Mouse (Mus musculus) heart, embryonic 11.5 days (tissue): ENCODE data around the gene Crlf3. TPM values are rescaled to one million over a fixed set of nuclear protein-coding genes. Genes with fewer than 3 reads are reported as not detected.

Experiments
- ATAC-seq: fragments of 200-750 bp; cut with Nextera tagmentation; replicated peaks from 2 replicates; pipeline ENCODE4 v1.8.0; 2017; ENCODE audit warnings: moderate library complexity; ENCODE audit not compliant: insufficient number of reproducible peaks, low FRiP score, low TSS enrichment
- H3K27ac ChIP-seq: fragments of 300-500 bp; sonication (generic); 2 replicates; pipeline ENCODE4 v1.5.1; 2014; ENCODE audit warnings: mild to moderate bottlenecking, low read depth, low read length
- H3K27me3 ChIP-seq: fragments of 300-500 bp; sonication (generic); 2 replicates; pipeline ENCODE4 v1.6.1; 2014; ENCODE audit warnings: mild to moderate bottlenecking, low read length, mixed read lengths; ENCODE audit not compliant: control insufficient read depth, insufficient read depth
- H3K36me3 ChIP-seq: fragments of 300-500 bp; sonication (generic); 2 replicates; pipeline ENCODE4 v1.6.1; 2014; ENCODE audit warnings: mild to moderate bottlenecking, low read length, moderate library complexity, mixed read lengths; ENCODE audit not compliant: control insufficient read depth, insufficient read depth
- H3K4me1 ChIP-seq: fragments of 300-500 bp; sonication (generic); 2 replicates; pipeline ENCODE4 v1.6.1; 2014; ENCODE audit warnings: low read length; ENCODE audit not compliant: control insufficient read depth, insufficient read depth
- H3K4me2 ChIP-seq: fragments of 300-500 bp; sonication (generic); 2 replicates; pipeline ENCODE4 v1.6.1; 2014; ENCODE audit warnings: mild to moderate bottlenecking, moderate library complexity
- H3K4me3 ChIP-seq: fragments of 300-500 bp; sonication (generic); 2 replicates; pipeline ENCODE4 v1.5.1; 2014; ENCODE audit warnings: low read depth, low read length
- H3K9ac ChIP-seq: fragments of 300-500 bp; sonication (generic); 2 replicates; pipeline ENCODE4 v1.6.1; 2014; ENCODE audit warnings: mild to moderate bottlenecking, low read depth, low read length, moderate library complexity
- H3K9me3 ChIP-seq: fragments of 300-500 bp; sonication (generic); replicated peaks from 2 replicates; pipeline ENCODE4 v1.6.1; 2016; ENCODE audit warnings: low read length; ENCODE audit not compliant: control insufficient read depth
- WGBS: fragments of 180-500 bp; shearing (Covaris S2); extraction: QIAGEN DNeasy Blood & Tissue Kit; methylation state at CpG from one replicate; pipeline ENCODE4 v1.1.7; 2014; ENCODE audit not compliant: insufficient replicate concordance; 5-methylcytosine and 5-hydroxymethylcytosine counted together
- polyA plus RNA-seq: library from polyadenylated mRNA; unstranded; fragments of >200 nt; fragmentation: Nextera tagmentation; extraction: Ambion mirVana; gene quantifications from 2 replicates; pipeline ENCODE4 v1.2.1, GENCODE M21; 2014

Gene Crlf3
- polyA plus RNA-seq, 1 experiment from 2014 or later, result 41.3 TPM

DNA sequence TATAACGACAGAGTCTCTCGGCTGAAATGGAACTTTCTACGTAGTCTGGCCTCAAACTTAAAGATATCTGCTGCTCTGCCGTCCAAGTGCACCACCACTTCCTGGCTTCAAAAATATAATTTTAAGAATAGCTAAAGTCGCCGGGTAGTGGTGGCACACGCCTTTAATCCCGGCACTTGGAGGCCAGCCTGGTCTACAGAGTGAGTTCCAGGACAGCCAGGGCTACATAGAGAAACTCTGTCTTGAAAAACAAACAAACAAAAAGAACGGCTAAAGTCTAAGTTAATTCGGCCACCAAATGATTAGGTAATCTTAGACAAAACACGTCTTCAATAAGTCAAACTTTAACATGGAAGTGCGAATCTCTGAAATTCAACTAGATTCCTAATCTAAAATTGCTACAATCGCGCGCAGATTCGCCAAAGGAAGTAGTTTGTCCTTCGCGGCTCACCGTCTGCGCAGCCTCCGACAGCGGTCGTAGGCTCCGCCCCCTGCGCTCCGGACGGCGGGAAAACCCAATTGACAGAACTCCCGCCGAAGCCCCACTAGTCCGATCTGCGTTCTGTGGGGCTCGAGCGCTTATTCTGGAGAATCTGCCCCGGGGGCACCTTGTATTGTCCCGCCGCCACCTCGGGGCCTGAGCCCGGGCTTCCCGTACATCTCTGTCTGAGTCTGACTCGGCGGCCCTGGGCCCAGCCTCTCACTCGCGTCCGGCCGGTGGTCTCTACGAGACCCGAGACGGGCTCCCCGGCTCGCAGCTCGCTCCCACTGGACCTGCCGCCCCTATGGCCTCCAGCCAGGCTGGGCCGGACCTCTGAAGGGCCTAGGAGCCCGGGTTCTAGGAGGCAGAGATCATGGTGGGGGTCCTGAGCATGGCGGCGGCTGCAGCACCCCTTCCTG lies 8.4 kb upstream of the Crlf3 start, which contains the start of gene Atad5:
Gene Atad5 (plus strand): TSS at position 484 of the 900 bp plus-strand sequence.
- Histone ChIP-seq H3K27me3 (no peaks in the 10 kb centered on the region), H3K4me3 (peak within 1 kb of the TSS; percentile 100), H3K36me3 (no peaks in the 10 kb centered on the region), H3K27ac (peak within 1 kb of the TSS; percentile 75), H3K9ac (peak within 1 kb of the TSS; percentile 97), H3K4me1 (no peaks in the 10 kb centered on the region; the same call in 1 of the 2 replicates), H3K9me3 (no peaks in the 10 kb centered on the region), H3K4me2 (peak within 1 kb of the TSS; percentile 66)
- ATAC-seq, result peak; percentile 72; the same call in 1 of the 2 replicates
- WGBS, result 4% methylated on average over 57 of the region's 57 CpGs

DNA sequence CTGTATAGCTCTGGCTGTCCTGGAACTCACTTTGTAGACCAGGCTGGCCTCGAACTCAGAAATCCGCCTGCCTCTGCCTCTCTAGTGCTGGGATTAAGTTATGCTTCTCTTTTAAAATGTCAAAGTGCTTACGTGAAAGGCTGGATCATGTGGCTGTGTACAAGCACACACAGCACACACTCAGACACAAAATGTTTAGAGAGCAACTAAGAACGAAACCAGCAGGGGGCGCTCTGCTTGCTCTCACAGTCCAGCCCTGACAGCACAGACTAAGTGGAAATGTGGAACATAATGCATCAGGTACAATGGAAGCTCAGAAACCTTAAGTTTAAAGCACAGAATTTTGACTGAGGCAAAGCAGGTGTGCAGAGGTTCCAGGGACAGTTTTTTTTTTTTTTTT lies 6.1 kb upstream of the Crlf3 start:
- no peak overlapping the region for H3K4me2 ChIP-seq
- no peak for ATAC-seq

DNA sequence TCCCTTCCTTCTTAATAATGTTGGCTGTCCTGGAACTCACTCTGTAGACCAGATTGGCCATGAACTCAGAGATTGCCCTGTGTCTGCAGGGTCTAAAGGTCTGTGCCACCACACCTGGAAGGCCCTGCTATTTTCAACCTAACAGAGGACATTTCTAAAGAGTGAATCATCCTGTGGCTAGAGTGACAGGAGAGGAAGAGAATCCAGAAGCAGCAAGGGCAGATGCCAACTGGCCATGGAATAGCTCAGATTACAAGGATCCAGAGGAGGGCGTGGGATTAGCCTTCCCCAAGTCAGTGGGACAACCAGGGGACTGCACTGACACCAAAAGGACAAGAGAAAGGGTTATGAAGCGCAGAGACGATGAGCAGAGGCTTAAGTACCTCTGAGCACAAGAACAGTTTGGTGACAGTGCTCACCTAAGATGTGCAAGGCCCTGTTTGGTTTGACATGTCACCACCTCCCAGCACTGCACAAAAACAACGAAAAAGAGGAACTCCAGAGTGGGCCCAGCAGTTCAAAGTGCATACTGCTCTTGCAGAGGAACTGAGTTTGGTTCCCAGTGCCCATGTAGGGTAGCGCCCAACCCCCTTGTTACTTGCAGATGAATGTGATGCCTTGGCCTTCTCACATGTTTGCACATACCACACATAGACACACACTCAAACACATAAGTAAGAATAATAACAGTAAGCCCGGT lies 4.7 kb upstream of the Crlf3 start:
- Histone ChIP-seq H3K27ac (no peak overlapping the region), H3K9ac (no peak overlapping the region), H3K4me1 (peaks cover 7% of the 10 kb centered on the region; the same call in 1 of the 2 replicates), H3K9me3 (0 out of 2 replicates have a peak, but pooled peaks cover 3% of the 10 kb centered on the region), H3K36me3 (no peaks in the 10 kb centered on the region), H3K4me2 (no peak overlapping the region), H3K27me3 (no peaks in the 10 kb centered on the region), H3K4me3 (no peak overlapping the region)
- WGBS, result 60% methylated on average over 6 of the region's 6 CpGs
- no peak for ATAC-seq

More for the DNA sequence above, 6.1 kb upstream of the Crlf3 start:
- Histone ChIP-seq H3K36me3 (no peaks in the 10 kb centered on the region), H3K4me3 (no peak overlapping the region), H3K27ac (no peak overlapping the region), H3K4me1 (no peaks in the 10 kb centered on the region; the same call in 1 of the 2 replicates), H3K27me3 (no peaks in the 10 kb centered on the region), H3K9ac (no peak overlapping the region), H3K9me3 (0 out of 2 replicates have a peak, but pooled peaks cover 3% of the 10 kb centered on the region)
- 9% methylated on average over 5 of the region's 5 CpGs for WGBS

DNA sequence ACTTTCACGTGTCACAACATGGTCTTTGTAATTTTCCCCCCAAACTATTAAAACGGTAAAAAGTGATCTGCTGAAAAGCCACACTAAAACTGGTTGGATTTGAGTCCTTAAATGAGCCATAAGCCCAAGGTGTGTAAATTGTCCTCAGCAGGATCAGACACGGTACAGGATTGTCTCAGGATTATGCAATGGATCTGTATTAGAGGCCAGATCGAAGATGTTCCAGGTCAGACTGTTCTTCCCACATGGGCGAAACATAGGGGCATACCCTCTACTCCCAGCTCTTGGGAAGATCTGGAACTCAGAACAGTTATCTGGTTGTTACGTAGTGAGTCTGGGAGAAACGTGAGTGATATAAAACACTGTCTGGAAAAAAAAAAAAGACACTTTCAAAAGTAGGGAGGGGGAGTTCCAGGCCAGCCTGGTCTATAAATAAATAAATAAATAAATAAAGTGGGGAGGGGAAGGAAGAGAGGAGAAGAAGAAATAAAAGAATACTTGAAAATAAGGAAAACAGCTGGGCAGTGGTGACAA lies 1.1 kb upstream of the Crlf3 start:
- H3K4me2 ChIP-seq, result peak overlapping the region; percentile 75
- H3K27ac ChIP-seq, result peak overlapping the region; percentile 100
- peak overlapping the region; percentile 95; the same call in 1 of the 2 replicates for H3K4me3 ChIP-seq
- peaks cover 7% of the 10 kb centered on the region; the same call in 1 of the 2 replicates for H3K4me1 ChIP-seq
- WGBS, result 62% methylated on average over 7 of the region's 7 CpGs
- 0 out of 2 replicates have a peak, but pooled peaks cover 3% of the 10 kb centered on the region for H3K9me3 ChIP-seq
- no peaks in the 10 kb centered on the region for H3K27me3 ChIP-seq
- no peak for ATAC-seq
- no peaks in the 10 kb centered on the region for H3K36me3 ChIP-seq
- peak overlapping the region; percentile 30 for H3K9ac ChIP-seq

DNA sequence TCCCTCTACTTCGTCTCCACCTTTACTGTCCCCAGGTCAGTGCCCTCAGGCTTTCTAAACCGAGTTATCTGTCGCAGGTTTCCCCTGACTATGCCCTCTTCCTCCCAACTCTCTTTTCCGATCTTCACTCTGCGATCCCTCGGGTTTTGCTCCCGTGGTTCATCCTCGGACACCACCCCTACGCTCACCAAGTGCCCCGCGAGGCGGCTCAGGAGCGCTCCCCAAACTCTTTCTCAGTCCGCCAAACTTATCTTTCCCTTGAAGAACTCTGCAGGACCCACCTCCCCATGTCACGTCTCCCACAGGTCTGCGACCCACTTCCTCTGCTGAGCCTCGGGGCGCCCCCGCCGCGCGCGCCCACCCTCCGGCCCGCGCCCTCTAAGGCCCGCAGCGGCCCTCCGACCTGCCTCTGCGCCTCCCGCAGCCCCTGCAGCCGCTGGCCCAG lies 388 bp downstream of the Crlf3 start:
- Histone ChIP-seq H3K4me1 (peaks cover 7% of the 10 kb centered on the region; the same call in 1 of the 2 replicates), H3K9me3 (0 out of 2 replicates have a peak, but pooled peaks cover 3% of the 10 kb centered on the region), H3K4me2 (peak overlapping the region; percentile 75), H3K36me3 (no peaks in the 10 kb centered on the region), H3K9ac (peak overlapping the region; percentile 97), H3K4me3 (peak overlapping the region; percentile 95), H3K27ac (peak overlapping the region; percentile 100), H3K27me3 (no peaks in the 10 kb centered on the region)
- ATAC-seq, result no peak; the same call in 1 of the 2 replicates
- 1% methylated on average over 32 of the region's 32 CpGs for WGBS

DNA sequence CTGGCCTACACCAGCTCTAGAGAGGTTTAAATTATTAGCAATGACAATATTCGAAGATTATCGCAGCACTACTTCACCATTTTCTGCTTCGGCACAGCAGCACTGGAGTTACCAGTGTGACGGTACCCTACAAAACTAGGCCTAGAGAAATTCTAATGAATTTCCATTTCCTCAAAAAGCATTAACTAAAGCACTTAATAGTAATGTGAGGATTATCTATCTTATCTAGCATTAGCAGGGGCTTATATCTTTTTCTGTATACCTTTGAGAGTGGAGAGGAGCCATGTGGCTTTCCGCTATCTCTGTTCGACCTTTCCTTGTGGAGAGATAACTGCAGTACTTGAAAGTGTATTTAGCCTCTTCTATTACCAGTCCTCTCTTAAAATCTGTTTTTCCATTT lies 1.0 kb downstream of the Crlf3 start:
- H3K4me2 ChIP-seq, result peak overlapping the region; percentile 75
- peak overlapping the region; percentile 100 for H3K27ac ChIP-seq
- peak overlapping the region; percentile 95 for H3K4me3 ChIP-seq
- peaks cover 7% of the 10 kb centered on the region; the same call in 1 of the 2 replicates for H3K4me1 ChIP-seq
- 28% methylated on average over 6 of the region's 6 CpGs for WGBS
- no peak for ATAC-seq
- no peaks in the 10 kb centered on the region for H3K27me3 ChIP-seq
- H3K9me3 ChIP-seq, result 0 out of 2 replicates have a peak, but pooled peaks cover 3% of the 10 kb centered on the region
- peak overlapping the region; percentile 97 for H3K9ac ChIP-seq
- no peaks in the 10 kb centered on the region for H3K36me3 ChIP-seq

DNA sequence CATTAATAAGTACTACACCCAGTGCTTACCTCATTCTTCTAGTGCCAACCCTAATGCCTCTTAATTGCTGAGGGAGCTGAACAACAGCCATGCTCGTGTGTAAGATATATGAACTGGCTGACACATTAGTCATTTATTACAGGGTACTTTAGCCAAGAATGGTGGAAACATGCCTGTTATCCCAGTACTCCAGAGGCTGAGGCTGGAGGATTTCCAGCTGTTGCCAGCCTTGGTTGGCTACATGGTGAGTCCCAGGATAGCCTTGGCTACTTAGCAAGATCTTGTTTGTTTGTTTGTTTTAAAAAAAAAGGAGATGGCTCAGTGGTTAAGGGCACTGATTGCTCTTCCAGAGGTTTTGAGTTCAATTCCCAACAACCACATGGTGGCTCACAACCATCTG lies 2.0 kb downstream of the Crlf3 start:
- Histone ChIP-seq H3K27me3 (no peaks in the 10 kb centered on the region), H3K4me2 (no peak overlapping the region), H3K27ac (no peak overlapping the region), H3K9ac (no peak overlapping the region), H3K36me3 (peaks cover 3% of the 10 kb centered on the region), H3K9me3 (0 out of 2 replicates have a peak, but pooled peaks cover 3% of the 10 kb centered on the region), H3K4me1 (peaks cover 7% of the 10 kb centered on the region; the same call in 1 of the 2 replicates), H3K4me3 (no peak overlapping the region)
- 59% methylated on average over 1 of the region's 1 CpGs for WGBS
- no peak for ATAC-seq
